Mouse (Mus musculus): Measurements from ENCODE around the gene Cdc42ep2. TPM values are rescaled to one million over a fixed set of nuclear protein-coding genes. Genes with fewer than 3 reads are reported as not detected.
A peak's percentile ranks its signal among the peaks of the same experiment; 100 is the strongest.
"Not testable (repeated sequence)": the region's sequence is repeated elsewhere in the genome, so short reads cannot be mapped to it uniquely, and the experiment has no call there.

Gene Cdc42ep2
- total RNA-seq, 2 experiments from 2014 or later: 6.3 to 6.4 TPM

DNA sequence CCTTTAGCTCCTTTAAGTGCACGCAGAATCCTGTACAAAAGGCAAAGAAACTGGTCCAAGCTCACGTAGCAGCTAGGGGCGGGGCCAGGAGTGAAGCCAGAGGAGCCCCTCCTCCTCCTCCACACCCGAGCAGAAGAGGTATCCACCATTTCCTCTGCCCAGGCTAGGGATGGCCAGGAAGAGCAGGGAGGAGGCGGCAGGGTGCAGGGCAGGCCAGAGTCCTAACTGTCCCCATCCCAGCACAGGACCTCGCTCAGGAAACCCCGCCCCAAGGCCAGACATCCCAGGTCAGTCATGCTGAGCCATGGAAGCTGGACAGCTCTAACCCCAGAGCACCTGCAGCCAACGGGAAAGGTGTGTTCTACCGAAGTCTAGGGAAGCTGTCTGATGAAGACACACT lies 2.9 kb downstream of the Cdc42ep2 start:
- DNase-seq (ENCODE audit: extremely low spot score in 1 of 2, low spot score in 1 of 2): no peak

DNA sequence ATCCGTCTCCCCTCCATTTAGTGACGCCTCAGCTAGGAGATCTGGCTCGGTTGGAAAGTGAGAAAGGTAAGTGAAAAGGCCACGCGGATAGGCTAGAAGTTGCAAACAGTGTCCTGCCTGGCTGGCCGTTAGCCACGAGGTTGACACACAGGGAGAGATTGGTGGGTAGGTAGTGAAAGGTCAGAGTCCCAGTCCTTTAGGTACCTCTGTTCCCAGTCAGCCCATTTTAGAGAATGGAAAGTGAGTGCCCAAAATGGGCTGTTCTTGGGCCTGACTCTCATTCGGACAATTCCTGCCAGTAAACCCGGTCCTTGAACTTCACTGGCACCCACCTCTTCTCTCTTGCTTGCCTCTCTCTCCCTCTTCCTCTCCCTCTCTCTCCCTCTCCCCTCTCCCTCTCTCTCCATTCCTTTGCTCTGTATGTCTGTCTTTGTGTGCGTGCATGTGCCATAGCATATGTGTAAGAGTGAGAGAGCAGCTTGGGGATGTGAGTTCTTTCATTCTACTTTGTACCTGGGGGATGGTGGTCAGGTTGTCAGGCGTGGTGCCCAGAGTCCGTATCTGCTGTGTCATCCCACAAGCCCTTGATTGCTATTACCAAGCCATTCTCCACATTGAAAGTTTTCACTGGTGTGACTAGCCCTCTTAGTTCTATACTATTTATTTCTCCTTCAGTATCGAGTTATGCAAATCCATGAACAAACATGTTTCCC lies 11.5 kb downstream of the Cdc42ep2 start, which contains the start of gene Dpf2:
Dpf2 (minus strand) TSS at position 4 of the 713 bp plus-strand sequence.
- no peak for DNase-seq (ENCODE audit: extremely low spot score in 1 of 2, low spot score in 1 of 2)

DNA sequence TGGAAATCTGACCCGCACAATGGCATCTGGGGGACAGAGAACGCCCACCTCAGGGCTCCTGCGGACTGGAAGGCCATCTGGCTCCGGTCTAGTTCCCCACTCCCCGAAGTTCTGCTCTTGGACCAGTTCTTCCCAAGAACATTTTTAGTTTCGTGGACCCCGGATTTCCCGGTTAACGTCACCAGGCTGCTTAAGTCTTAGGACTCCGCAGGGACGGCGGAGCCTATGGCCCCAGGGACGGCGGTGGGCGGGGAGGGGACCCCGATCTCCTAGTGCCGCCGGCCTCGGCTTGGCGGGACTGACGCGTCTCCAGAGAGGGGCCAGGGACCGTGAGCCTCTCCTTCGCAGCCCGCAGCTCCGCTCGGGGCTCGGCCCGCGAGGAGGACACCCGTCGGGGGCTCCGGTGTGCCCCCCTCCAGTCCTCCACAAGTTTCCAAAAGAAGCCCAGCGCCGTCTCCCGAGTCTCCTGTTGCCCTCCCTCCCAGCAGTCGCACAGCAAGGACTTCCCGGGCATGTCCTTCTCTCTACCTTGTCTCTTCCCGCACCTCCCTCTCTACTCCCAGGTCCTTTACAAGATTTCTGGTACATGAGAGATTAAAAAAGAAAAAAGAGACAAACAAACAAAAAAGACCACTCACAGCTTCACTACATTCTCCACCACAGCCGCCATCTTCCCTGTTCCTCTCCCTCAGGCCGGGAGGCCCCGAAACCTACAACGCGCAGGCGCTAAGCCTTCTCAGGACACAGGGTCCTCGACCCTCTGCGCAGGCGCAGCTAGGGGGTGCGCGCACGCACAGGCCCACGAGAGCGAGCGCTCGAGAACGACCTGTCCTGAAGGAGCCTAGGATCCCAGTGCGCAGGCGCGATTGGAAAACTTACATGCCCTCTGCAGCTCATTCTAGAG lies 12.3 kb downstream of the Cdc42ep2 start:
- peak; percentile 92 to 97 for DNase-seq (ENCODE audit: extremely low spot score in 1 of 2, low spot score in 1 of 2)

DNA sequence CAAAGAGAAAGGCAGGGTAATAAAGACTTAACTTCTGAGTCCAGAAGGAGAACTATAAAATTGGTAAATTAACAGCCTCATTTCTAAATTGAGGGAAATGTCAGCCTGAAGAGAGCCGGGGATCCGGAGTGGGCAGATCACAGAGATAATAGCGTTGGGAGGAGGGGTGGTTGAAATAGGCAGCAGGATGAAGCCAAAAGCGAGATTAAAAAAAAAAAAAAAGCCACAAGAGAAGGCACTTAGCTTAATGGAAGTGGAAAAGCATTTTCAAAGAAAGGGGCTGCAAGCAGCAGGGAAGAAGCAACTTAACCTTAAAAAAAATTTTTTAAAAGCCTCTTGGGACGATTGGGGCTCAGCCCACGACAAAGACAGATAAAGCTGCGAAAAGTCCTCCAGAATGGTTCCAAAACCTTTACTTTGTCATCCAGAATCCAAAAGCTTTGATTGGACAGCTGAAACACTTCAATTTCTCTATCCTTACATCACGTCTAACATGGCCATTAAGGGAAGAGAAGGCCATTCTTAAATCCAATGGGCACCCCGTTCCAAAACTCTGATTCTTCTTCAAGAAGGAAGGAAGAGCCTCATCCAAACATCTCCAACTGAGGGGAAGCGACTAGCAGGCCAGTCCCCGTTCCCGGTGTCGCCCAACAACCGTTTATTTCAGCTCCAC lies 13.1 kb downstream of the Cdc42ep2 start:
- no peak for DNase-seq (ENCODE audit: extremely low spot score in 1 of 2, low spot score in 1 of 2)

DNA sequence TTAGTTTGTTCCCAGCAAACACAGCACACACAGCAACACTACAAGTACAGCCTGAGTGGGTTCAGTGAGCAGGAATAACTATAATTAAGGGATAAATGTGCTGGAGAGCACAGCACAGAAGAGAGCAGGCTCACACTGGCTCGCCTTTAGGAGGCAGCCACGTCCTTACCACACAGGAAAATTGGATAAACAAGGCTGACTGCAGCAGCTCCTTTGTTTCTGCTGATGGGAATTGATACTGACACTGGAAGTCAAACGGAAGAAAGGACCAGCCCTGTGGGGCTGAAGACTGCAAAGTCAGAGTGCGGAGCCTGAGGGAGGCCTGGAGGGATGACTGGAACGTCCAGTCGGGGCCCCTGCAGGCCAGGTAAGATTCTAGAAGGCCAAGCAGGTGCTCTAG lies 14.4 kb downstream of the Cdc42ep2 start:
- no peak for DNase-seq (ENCODE audit: extremely low spot score in 1 of 2, low spot score in 1 of 2)

DNA sequence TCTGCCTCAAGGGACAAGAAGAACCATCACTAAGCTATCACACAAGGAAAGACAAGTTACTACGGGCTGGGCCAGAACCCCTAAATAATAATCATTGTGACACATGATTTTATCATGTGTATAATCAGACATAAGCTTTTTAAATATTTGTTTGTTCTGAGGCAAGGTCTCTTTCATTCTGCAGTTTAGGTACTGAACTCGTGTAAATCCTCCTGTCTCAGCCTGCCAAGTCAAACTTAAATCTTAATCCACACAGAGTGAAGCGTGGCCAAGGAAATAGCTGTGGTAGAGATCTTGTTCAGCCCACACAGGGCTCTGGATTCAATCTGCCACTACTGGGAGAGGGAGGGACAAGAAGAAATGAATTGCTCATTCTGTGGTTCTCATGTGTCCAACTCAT lies 17.3 kb downstream of the Cdc42ep2 start:
- no peak for DNase-seq (ENCODE audit: extremely low spot score in 1 of 2, low spot score in 1 of 2)

DNA sequence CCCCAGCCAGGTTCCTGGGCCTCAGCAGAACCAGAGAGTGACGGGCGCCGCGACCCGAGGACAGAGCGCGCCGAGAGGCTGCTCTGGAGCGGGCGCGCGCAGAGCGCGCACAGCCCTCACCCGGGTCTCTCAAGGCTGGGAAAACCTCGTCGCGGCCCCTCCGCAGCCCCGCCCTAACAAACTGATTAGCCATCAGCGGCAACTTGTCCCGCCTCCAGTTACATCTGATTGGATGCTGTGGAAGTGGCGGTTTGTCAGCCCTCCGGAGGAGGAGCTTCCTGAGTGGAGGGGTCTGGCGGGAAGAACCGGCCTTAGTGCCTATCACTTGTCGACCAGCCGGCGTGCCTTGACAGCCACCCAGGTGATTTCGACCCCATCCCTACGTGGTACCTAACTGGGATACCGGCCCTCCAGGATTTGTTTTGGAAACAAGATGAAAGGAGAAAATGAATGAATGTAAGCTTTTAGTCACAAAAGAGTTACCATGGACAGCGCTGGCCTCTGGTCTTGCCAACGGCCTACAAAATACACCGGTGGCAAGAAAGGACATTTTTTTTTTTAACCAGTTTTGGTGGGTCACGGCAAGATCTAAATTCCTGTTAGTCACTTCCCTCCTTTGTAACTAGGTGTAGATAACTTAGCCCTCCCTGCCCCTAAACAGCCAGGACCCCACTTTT lies 30.5 kb downstream of the Cdc42ep2 start, which contains the start of gene Tigd3:
Tigd3 (minus strand) TSS at position 148 of the 677 bp plus-strand sequence.
- peak; percentile 77 to 96 for DNase-seq (ENCODE audit: extremely low spot score in 1 of 2, low spot score in 1 of 2)

DNA sequence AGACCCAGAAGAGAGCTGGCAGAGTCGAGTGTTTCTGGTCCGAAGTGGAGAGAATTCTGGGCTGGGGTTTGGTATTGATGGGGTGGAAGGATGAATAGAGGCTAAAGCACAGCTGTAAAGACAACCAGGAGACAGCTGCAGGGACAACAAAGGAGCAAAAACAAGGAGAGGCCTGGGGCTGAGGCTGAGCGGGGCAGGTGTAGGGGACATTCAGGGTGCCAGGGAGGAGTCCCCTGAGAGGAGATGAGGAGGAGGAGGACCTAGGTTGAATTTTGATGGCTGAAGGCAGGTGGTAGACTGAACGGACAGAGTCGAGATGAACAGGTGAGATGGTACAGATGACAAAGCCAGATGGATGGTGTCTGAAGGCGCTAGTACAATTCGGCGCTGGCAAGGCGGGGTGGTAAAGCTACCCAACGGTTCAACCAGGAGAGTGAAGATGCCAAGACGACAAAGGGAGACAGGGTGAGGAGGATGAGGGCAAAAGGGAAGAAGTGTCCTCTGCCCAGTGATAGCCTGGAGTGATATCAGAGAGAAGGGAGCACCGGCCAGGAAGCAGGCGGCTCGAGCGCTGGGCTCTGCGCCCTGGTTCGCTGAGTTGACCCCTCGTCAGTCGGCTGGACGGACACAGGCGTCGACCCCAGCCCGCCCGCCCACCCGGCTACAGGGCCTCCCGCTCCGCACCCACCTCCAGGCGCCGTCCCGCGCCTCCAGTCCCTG lies 31.2 kb downstream of the Cdc42ep2 start:
- DNase-seq (ENCODE audit: extremely low spot score in 1 of 2, low spot score in 1 of 2): no peak

DNA sequence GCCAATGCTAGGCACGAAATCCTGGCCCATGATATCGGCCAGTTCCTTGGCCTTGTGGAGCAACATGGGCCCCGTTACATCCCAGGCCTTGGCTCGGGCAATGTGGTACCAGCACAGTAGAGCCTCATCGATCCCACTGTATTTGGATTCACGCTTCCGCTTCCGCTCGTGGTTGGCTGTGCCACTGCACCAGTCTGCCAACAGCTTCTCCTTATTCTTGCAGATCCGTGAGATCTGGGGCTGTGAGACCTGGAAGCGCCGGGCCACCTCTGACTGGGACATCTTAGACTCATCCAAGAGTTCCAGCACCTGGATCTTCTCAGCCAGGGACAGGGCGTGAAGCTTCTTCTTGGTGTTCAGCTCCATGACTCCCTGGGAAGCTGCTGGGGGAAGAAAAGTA lies 31.9 kb downstream of the Cdc42ep2 start:
- DNase-seq (ENCODE audit: extremely low spot score in 1 of 2, low spot score in 1 of 2): no peak

DNA sequence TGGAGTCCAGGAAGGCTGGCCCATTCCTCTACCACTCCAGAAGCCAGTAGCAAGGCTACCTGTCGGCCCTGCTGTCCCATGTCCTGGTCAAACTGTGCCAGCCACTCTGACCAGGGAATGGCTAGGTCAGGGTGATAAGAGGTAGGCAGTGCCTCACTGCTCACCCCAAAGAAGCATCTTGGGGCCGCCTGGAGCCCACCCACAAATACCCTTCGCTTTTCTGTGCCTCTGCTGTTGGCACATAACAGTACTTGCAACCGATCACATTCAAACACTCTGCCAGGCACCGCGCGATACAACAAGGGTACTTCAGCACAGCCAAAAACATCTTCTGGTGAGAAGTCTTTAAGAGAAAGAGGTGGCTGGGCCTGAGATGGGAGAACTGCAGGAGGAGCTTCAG lies 32.4 kb downstream of the Cdc42ep2 start:
- no peak for DNase-seq (ENCODE audit: extremely low spot score in 1 of 2, low spot score in 1 of 2)

DNA sequence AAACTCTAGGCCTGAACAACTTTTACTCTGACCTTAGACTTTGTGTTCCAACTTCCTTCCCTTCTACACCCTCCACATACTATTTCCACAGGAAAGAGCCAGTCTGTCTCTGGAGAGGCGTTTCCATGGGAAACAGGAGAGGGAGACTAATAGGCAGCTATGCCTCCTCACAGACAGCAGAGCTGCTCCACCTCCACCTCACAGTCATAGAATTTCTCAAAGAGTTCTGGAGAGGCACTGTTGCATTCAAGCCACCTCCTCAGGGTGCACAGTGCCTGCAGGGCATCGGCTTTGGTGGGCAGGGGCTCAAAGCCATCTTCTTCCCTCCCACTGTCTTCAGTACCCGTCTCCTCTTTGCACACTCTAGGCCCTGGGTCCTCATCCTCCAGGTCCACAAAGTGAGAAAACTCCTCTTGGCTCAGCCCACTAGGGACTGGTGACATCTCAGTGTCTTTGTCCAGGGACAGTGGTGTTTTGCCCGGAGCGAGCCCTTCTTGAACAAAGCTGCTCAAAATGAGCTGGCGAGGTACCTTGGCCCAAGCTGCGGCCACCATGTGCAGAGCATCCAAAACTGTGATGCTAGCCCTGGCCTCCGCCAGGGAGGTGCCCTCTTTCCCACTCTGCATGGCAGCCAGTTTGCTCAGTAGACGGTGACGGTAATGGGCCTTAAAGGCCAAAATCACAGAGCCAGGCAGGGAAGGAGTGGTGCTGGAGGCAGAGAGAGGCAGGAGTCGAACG lies 32.9 kb downstream of the Cdc42ep2 start:
- DNase-seq (ENCODE audit: extremely low spot score in 1 of 2, low spot score in 1 of 2): no peak

DNA sequence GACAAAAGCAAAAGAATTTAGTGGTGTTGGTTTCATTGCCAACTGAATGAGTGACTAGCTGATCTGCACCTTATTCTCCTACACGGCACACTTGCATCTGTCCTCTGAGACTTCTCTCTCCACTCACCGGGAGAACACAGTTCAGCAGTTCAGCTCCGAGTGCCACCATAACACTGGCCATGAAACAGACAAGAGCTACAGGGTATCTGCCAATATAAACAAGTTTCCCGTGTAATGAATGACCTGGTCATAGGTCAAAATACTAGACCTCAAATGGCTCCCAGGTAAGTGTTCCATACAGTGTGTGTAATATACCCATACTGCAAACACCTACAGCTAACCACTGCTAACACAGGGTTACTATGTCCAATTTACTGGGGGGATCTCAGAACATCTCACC lies 35.4 kb downstream of the Cdc42ep2 start:
- no peak for DNase-seq (ENCODE audit: extremely low spot score in 1 of 2, low spot score in 1 of 2)

DNA sequence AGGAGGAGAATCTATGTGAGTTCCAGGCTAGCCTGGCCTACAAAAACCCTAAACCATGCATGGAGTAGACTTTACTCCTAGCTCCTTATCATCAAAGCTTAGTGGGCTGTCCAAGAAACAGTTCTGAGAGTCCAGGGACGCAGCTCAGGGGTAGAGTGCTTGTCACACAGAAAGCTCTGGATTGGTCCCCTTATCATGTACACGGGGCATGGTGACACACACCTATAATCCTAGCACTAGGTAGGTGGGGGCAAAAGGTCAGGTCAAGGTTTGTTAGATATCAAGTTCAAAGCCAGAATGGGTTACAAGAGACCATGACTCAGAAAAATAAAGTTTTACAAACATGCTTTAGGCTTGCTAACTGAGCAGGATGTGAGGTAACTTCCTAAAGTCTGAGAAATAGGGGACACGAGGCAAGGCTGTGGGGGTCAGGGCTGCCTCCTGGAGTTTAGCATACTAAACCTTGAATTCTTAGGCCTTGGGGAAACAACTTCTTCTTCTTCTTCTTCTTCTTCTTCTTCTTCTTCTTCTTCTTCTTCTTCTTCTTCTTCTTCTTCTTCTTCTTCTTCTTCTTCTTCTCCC lies 37.3 kb downstream of the Cdc42ep2 start:
- DNase-seq (ENCODE audit: extremely low spot score in 1 of 2, low spot score in 1 of 2): no peak

DNA sequence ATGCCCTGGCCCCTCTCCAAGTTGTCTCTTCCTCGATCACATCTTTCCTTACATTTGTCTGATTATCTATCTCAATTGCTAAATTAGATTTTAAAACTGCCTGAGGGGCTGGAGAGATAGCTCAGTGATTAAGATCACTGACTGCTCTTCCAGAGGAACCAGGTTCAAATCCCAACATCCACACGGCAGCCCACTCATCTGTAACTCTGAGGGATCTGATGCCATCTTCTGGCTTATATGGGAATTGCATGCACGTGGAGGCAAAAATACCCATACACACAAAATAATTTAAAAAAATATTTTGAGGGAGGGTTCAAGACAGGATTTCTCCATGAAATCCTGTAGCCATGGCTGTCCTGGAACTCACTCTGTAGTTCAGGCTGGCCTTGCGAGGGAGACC lies 38.8 kb downstream of the Cdc42ep2 start:
- DNase-seq (ENCODE audit: extremely low spot score in 1 of 2, low spot score in 1 of 2): no peak

DNA sequence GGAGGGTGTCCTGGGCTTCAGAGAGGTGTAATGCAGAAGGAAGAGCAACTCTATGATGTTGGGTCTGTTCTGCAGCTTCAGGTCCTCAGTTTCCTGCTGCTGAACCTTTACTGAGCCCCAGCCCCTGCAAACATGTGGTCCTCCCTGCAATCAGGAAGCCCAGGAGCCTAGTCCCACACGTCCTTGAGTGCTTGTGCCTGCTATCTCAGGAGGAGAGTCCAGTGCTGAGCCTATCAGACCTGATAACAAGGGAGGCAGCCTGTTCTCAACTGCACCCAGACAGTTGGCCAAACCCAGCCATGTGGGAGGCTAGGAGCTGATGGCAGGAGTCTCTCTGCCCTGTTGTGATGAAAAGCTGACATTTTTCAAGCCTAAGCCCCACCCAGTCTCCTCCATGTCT lies 40.7 kb downstream of the Cdc42ep2 start:
- no peak for DNase-seq (ENCODE audit: extremely low spot score in 1 of 2, low spot score in 1 of 2)

DNA sequence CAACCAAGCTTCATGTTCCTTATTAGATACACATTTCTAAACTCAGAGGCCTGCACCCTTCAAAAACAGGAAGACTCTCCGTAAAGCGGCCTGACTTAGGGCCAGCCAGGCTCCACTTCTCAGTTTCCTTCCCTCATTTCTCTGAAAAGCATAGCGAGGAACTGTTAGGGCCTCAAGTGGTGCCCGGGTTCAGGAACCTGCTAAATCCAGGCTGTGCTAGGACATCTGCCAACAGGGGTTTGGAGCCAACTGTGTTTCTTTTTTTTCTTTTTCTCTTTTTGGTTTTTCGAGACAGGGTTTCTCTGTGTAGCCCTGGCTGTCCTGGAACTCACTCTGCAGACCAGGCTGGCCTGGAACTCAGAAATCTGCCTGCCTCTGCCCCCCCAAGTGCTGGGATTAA lies 42.5 kb downstream of the Cdc42ep2 start:
- DNase-seq (ENCODE audit: extremely low spot score in 1 of 2, low spot score in 1 of 2): not testable (repeated sequence)

DNA sequence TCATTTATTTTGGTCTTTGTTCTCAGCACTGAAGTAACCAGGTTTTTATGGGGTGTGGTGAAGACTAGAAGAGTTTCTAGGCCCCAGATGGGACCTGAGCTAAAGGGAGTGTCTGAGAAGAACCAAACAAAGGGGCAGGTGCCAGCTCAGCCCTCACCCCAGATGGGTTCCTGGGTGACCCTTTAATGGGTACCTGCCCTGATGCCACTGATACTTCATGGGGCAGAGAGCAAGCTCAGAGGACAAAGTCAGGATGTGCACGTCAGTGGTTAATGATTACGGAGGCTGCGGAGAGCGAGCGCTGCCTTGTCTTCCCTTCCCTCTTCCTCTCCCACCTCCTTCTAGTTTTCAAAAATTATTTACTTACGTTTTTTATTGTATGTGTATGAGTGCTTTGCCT lies 43.5 kb downstream of the Cdc42ep2 start:
- no peak for DNase-seq (ENCODE audit: extremely low spot score in 1 of 2, low spot score in 1 of 2)

DNA sequence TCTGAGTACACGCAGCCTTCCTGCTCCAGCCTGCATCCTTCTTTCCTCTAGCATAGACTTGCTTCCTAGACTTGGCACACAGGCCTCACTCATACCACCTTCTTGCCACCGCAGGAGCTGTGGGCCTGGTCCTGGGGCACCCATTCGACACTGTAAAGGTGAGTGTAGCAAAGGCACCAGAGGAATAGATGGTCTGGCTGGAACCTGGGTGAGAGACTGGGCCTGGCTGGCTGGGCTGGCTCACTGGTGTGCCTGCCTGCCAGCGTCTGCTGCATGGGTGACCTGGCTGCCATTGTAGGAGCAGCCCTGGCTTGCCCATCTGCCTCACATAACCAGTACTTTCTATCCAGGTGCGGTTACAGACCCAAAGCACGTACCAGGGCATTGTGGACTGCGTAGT lies 44.9 kb downstream of the Cdc42ep2 start:
- DNase-seq (ENCODE audit: extremely low spot score in 1 of 2, low spot score in 1 of 2): no peak

DNA sequence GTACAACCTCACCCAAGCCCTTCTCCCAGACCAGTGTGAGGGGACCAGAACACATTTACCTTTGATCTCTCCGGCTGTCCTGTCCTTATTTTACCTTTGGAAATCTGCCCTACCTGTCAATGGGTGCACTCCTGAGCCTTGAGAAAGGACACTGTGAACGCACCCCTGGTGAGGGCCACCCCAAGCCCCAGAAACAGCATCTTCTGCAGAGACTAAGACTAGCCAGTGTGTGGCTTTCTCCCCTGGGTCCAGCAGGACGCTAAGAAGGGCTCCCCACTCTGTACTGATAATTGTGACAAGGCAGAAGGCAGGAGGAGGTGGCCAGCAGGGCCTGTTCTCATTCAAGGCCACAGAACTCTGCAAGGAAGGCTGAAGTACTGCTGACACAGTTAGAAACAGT lies 45.7 kb downstream of the Cdc42ep2 start:
- DNase-seq (ENCODE audit: extremely low spot score in 1 of 2, low spot score in 1 of 2): no peak
